Mouse (Mus musculus) thymus, postnatal 36 days (tissue): ENCODE measurements around the gene AL731706.1.
"Not testable (repeated sequence)": the region's sequence is repeated elsewhere in the genome, so short reads cannot be mapped to it uniquely, and the experiment has no call there.

Experiments
- DNase-seq, 2 experiments: peaks; one replicate each; pipeline ENCODE4 v3.0.0; 2022; ENCODE audit warnings: mixed read lengths in 2 of 2

The AL731706.1 gene

GRCm38 (mm10) chr2:136891068-136891950 lies at the start of gene AL731706.1, which contains the start of the genes Slx4ip and Mkks:
Gene AL731706.1, minus strand, starts transcription at chr2:136891389.
Gene Slx4ip, plus strand, starts transcription at chr2:136891218.
Gene Mkks, minus strand, starts transcription at chr2:136891389.
- peak; percentile 99 for DNase-seq

- no peak for DNase-seq
Measured at GRCm38 (mm10) chr2:136938249-136938648, 47.1 kb upstream of the AL731706.1 start.

- no peak for DNase-seq
Measured at GRCm38 (mm10) chr2:136936391-136937288, 45.5 kb upstream of the AL731706.1 start.

- DNase-seq: no peak
Measured at GRCm38 (mm10) chr2:136921003-136921408, 29.8 kb upstream of the AL731706.1 start.

- DNase-seq: no peak
Measured at GRCm38 (mm10) chr2:136920257-136920993, 29.2 kb upstream of the AL731706.1 start.

- DNase-seq: no peak
Measured at GRCm38 (mm10) chr2:136919433-136919832, 28.2 kb upstream of the AL731706.1 start.

- no peak for DNase-seq
Measured at GRCm38 (mm10) chr2:136914334-136914902, 23.2 kb upstream of the AL731706.1 start.

GRCm38 (mm10) chr2:136913021-136913420 lies 21.8 kb upstream of the AL731706.1 start:
- DNase-seq: no peak

- no peak for DNase-seq
Measured at GRCm38 (mm10) chr2:136911958-136912411, 20.8 kb upstream of the AL731706.1 start.

GRCm38 (mm10) chr2:136909298-136909697 lies 18.1 kb upstream of the AL731706.1 start:
- no peak for DNase-seq

- no peak for DNase-seq
Measured at GRCm38 (mm10) chr2:136908596-136908995, 17.4 kb upstream of the AL731706.1 start.

GRCm38 (mm10) chr2:136896131-136896530 lies 4.9 kb upstream of the AL731706.1 start:
- DNase-seq: no peak

GRCm38 (mm10) chr2:136894494-136894893 lies 3.3 kb upstream of the AL731706.1 start:
- no peak for DNase-seq

GRCm38 (mm10) chr2:136891951-136892371 lies 772 bp upstream of the AL731706.1 start:
- peak; percentile 91 to 94 for DNase-seq

- DNase-seq: not testable (repeated sequence)
Measured at GRCm38 (mm10) chr2:136890716-136891067, 497 bp downstream of the AL731706.1 start.

GRCm38 (mm10) chr2:136886846-136887245 lies 4.3 kb downstream of the AL731706.1 start:
- DNase-seq: peak in 1 of 2 experiments; percentile 9

GRCm38 (mm10) chr2:136885579-136885978 lies 5.6 kb downstream of the AL731706.1 start, which contains the start of gene AL731706.2:
Gene AL731706.2, minus strand, starts transcription at chr2:136885679.
- no peak for DNase-seq

- DNase-seq: no peak
Measured at GRCm38 (mm10) chr2:136854543-136855388, 36.4 kb downstream of the AL731706.1 start.

GRCm38 (mm10) chr2:136850366-136850765 lies 40.8 kb downstream of the AL731706.1 start:
- no peak for DNase-seq

GRCm38 (mm10) chr2:136837994-136838393 lies 53.2 kb downstream of the AL731706.1 start:
- no peak for DNase-seq

GRCm38 (mm10) chr2:136835882-136836281 lies 55.3 kb downstream of the AL731706.1 start:
- no peak for DNase-seq
